Mouse (Mus musculus) liver, embryonic 16.5 days (tissue): ENCODE measurements around the gene Dnajc19. TPM values are rescaled to one million over a fixed set of nuclear protein-coding genes. Genes with fewer than 3 reads are reported as not detected.
"Not testable (repeated sequence)": the region's sequence is repeated elsewhere in the genome, so short reads cannot be mapped to it uniquely, and the experiment has no call there.

Experiments
- ATAC-seq: fragments of 200-750 bp; cut with Nextera tagmentation; 2 replicates; pipeline ENCODE4 v1.8.0; 2017; ENCODE audit warnings: low read depth, mild to moderate bottlenecking, moderate number of reproducible peaks, moderate library complexity
- H3K27ac ChIP-seq: fragments of 300-500 bp; sonication (generic); 2 replicates; pipeline ENCODE4 v1.5.1; 2014; ENCODE audit warnings: mild to moderate bottlenecking, low read length
- H3K27me3 ChIP-seq: fragments of 300-500 bp; sonication (generic); 2 replicates; pipeline ENCODE4 v1.6.1; 2014; ENCODE audit warnings: low read depth, low read length, mixed read lengths; ENCODE audit not compliant: control insufficient read depth, insufficient read depth
- H3K36me3 ChIP-seq: fragments of 300-500 bp; sonication (generic); 2 replicates; pipeline ENCODE4 v1.6.1; 2014; ENCODE audit warnings: mild to moderate bottlenecking; ENCODE audit not compliant: control insufficient read depth, insufficient read depth
- H3K4me1 ChIP-seq: fragments of 300-500 bp; sonication (generic); 2 replicates; pipeline ENCODE4 v1.6.1; 2014; ENCODE audit warnings: low read depth, low read length, mixed read lengths; ENCODE audit not compliant: control insufficient read depth
- H3K4me2 ChIP-seq: fragments of 300-500 bp; sonication (generic); 2 replicates; pipeline ENCODE4 v1.6.1; 2014; ENCODE audit warnings: low read depth, low read length, mixed read lengths
- H3K4me3 ChIP-seq: fragments of 300-500 bp; sonication (generic); 2 replicates; pipeline ENCODE4 v1.5.1; 2014; ENCODE audit warnings: low read depth, mild to moderate bottlenecking, low read length
- H3K9ac ChIP-seq: fragments of 300-500 bp; sonication (generic); 2 replicates; pipeline ENCODE4 v1.6.1; 2014; ENCODE audit warnings: low read depth, low read length
- H3K9me3 ChIP-seq: fragments of 300-500 bp; sonication (generic); replicated peaks from 2 replicates; pipeline ENCODE4 v1.6.1; 2016; ENCODE audit warnings: low read length; ENCODE audit not compliant: control insufficient read depth
- WGBS: fragments of 180-500 bp; shearing (Covaris S2); extraction: QIAGEN DNeasy Blood & Tissue Kit; methylation state at CpG from one replicate; pipeline ENCODE4 v1.1.7; 2014; ENCODE audit not compliant: insufficient replicate concordance; 5-methylcytosine and 5-hydroxymethylcytosine counted together
- polyA plus RNA-seq: library from polyadenylated mRNA; unstranded; fragments of >200 nt; fragmentation: Nextera tagmentation; extraction: Ambion mirVana; gene quantifications from 2 replicates; pipeline ENCODE4 v1.2.1, GENCODE M21; 2015

Gene Dnajc19
- polyA plus RNA-seq, 1 experiment from 2014 or later = 117 TPM

- Histone ChIP-seq H3K9me3 (no peaks in the 10 kb centered on the region), H3K27me3 (peaks cover 5% of the 10 kb centered on the region), H3K9ac (no peak overlapping the region), H3K4me3 (no peak overlapping the region), H3K4me1 (no peaks in the 10 kb centered on the region), H3K27ac (no peak overlapping the region), H3K36me3 (no peaks in the 10 kb centered on the region), H3K4me2 (no peak overlapping the region)
- WGBS = 31% methylated on average over 7 of the region's 7 CpGs
- ATAC-seq = no peak
Measured at GRCm38 (mm10) chr3:34103902-34104672, 23.0 kb upstream of the Dnajc19 start.

- Histone ChIP-seq H3K9me3 (no peaks in the 10 kb centered on the region), H3K9ac (no peak overlapping the region), H3K4me2 (no peak overlapping the region), H3K4me1 (no peaks in the 10 kb centered on the region), H3K27ac (no peak overlapping the region), H3K4me3 (no peak overlapping the region), H3K27me3 (peaks cover 5% of the 10 kb centered on the region), H3K36me3 (no peaks in the 10 kb centered on the region)
- WGBS = 52% methylated on average over 2 of the region's 2 CpGs
- no peak for ATAC-seq
Measured at GRCm38 (mm10) chr3:34102891-34103290, 21.8 kb upstream of the Dnajc19 start.

DNA sequence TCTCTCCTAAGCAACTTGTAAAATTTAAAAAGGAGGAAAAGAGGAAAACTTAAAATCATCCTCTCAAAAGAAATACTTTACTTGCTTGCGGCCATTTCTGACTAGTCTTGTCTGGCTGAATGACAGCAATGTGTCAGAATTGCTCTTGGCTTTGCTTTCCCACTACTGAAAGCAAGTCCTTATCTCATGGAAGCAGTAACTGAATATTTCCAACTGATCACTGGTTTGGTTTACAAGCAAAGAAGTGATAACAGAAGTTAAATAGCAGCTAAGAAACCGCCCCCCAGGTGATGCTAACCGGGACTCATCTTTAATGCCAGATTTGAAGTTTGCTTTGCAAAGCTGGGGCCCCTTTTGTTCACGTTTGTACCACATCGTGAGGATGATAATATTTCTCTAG, 2.5 kb upstream of the Dnajc19 start:
- 22% methylated on average over 5 of the region's 5 CpGs for WGBS
- H3K9ac ChIP-seq = no peak overlapping the region
- no peak overlapping the region for H3K4me2 ChIP-seq
- ATAC-seq = no peak
- peaks cover 17% of the 10 kb centered on the region for H3K4me1 ChIP-seq
- H3K27ac ChIP-seq = no peak overlapping the region
- H3K4me3 ChIP-seq = no peak overlapping the region
- H3K36me3 ChIP-seq = no peaks in the 10 kb centered on the region
- no peaks in the 10 kb centered on the region for H3K9me3 ChIP-seq
- no peaks in the 10 kb centered on the region for H3K27me3 ChIP-seq

DNA sequence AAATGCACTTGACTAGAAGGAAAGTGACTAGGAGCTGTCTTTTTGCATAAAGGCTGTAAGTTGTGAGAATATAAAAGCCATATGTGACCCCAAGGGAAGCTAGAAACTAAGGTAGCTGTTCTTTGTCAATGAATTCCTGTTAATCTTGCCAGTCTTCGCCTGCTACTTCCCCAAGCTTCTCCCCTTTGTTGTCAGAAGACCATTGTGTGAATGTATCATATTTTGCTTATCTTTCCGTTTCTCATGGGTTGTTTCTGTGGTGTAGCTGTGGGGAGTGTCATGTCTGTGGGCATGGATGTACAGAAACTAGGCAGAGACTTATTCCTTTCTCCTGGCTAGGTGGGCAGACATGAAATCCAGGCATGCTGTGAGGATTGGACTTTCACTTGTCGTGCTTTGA, 808 bp upstream of the Dnajc19 start:
- Histone ChIP-seq H3K9me3 (no peaks in the 10 kb centered on the region), H3K27me3 (no peaks in the 10 kb centered on the region), H3K27ac (no peak overlapping the region), H3K4me1 (peaks cover 17% of the 10 kb centered on the region), H3K4me2 (peak overlapping the region; percentile 83; the same call in 1 of the 2 replicates), H3K36me3 (no peaks in the 10 kb centered on the region; the same call in 1 of the 2 replicates), H3K9ac (no peak overlapping the region), H3K4me3 (no peak overlapping the region)
- no peak for ATAC-seq
- 48% methylated on average over 3 of the region's 3 CpGs for WGBS

- H3K27ac ChIP-seq = peak overlapping the region; percentile 17; the same call in 1 of the 2 replicates
- H3K4me1 ChIP-seq = peaks cover 11% of the 10 kb centered on the region
- ATAC-seq = peak; percentile 62
- H3K27me3 ChIP-seq = no peaks in the 10 kb centered on the region
- H3K4me3 ChIP-seq = no peak overlapping the region
- WGBS = 71% methylated on average over 6 of the region's 6 CpGs
- no peak overlapping the region for H3K4me2 ChIP-seq
- no peaks in the 10 kb centered on the region for H3K9me3 ChIP-seq
- H3K9ac ChIP-seq = no peak overlapping the region
- H3K36me3 ChIP-seq = peaks cover 4% of the 10 kb centered on the region; the same call in 1 of the 2 replicates
Measured at GRCm38 (mm10) chr3:34076058-34076759, 4.9 kb downstream of the Dnajc19 start.

DNA sequence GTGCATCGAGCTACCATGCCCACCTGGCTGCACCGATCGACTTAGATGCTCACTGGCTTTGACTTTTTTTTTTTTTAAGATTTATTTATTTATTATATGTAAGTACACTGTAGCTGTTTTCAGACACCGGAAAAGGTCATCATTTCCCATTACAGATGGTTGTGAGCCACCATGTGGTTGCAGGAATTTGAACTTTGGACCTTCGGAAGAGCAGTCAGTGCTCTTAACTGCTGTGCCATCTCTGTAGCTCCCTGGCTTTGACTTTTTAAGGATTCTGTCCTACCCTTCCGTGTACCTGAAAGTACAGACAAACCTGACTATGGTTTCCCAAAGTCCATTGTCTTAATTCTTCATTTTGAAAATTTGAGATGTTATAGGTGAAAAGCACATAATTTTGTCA, 8.4 kb downstream of the Dnajc19 start:
- Histone ChIP-seq H3K4me2 (no peak overlapping the region), H3K36me3 (peaks cover 6% of the 10 kb centered on the region; the same call in 1 of the 2 replicates), H3K9ac (no peak overlapping the region), H3K4me3 (no peak overlapping the region), H3K27ac (no peak overlapping the region), H3K27me3 (no peaks in the 10 kb centered on the region), H3K4me1 (no peaks in the 10 kb centered on the region), H3K9me3 (no peaks in the 10 kb centered on the region)
- 89% methylated on average over 6 of the region's 6 CpGs for WGBS
- ATAC-seq = no peak

- H3K9me3 ChIP-seq, H3K9ac ChIP-seq, H3K27me3 ChIP-seq, H3K4me2 ChIP-seq, H3K36me3 ChIP-seq, H3K4me1 ChIP-seq, H3K27ac ChIP-seq, ATAC-seq, H3K4me3 ChIP-seq: not testable (repeated sequence)
- 95% methylated on average over 7 of the region's 7 CpGs for WGBS
Measured at GRCm38 (mm10) chr3:34068943-34069342, 12.2 kb downstream of the Dnajc19 start.

GRCm38 (mm10) chr3:34062352-34062751, 18.8 kb downstream of the Dnajc19 start:
- no peaks in the 10 kb centered on the region for H3K9me3 ChIP-seq
- no peak overlapping the region for H3K4me2 ChIP-seq
- H3K36me3 ChIP-seq = peaks cover 29% of the 10 kb centered on the region
- no peaks in the 10 kb centered on the region for H3K4me1 ChIP-seq
- 76% methylated on average over 2 of the region's 2 CpGs for whole genome bisulfite sequencing
- no peak overlapping the region for H3K9ac ChIP-seq
- no peak overlapping the region for H3K4me3 ChIP-seq
- H3K27me3 ChIP-seq = no peaks in the 10 kb centered on the region
- no peak for ATAC-seq
- no peak overlapping the region for H3K27ac ChIP-seq

DNA sequence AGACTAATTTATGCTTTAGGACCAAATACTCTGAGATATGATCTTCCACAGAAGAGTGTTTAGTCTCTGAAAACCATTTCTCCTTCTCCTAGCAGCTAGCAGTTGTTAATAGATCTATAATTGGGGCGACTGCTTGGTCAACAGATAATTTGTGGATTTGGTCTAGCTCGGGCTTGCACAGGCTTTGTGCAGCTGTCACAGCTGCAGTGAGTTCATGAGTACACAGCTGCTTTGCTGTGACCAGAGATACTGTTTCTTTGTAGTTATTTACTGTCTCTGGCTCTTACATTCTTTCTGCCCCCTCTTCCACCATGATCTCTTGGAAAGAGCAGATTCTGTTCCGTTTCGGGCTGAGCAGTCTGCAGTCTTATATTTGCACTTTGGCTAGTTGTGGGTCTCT, 39.1 kb downstream of the Dnajc19 start:
- Histone ChIP-seq H3K27me3 (no peaks in the 10 kb centered on the region), H3K36me3 (peaks cover 15% of the 10 kb centered on the region), H3K4me3 (no peak overlapping the region), H3K4me1 (no peaks in the 10 kb centered on the region), H3K9me3 (no peaks in the 10 kb centered on the region), H3K27ac (no peak overlapping the region), H3K4me2 (no peak overlapping the region), H3K9ac (no peak overlapping the region)
- WGBS = 85% methylated on average over 4 of the region's 4 CpGs
- no peak for ATAC-seq
